Mouse (Mus musculus): ENCODE measurements around the gene Gm11559. TPM values are rescaled to one million over a fixed set of nuclear protein-coding genes. Genes with fewer than 3 reads are reported as not detected.
"Not testable (repeated sequence)": the region's sequence is repeated elsewhere in the genome, so short reads cannot be mapped to it uniquely, and the experiment has no call there.

Gene Gm11559
- polyA plus RNA-seq (2012; rRNA removed) = not detected in 2 replicates
- not detected in 2 replicates for polyA plus RNA-seq (2014; fragmentation: Nextera tagmentation; extraction: Ambion mirVana)

DNA sequence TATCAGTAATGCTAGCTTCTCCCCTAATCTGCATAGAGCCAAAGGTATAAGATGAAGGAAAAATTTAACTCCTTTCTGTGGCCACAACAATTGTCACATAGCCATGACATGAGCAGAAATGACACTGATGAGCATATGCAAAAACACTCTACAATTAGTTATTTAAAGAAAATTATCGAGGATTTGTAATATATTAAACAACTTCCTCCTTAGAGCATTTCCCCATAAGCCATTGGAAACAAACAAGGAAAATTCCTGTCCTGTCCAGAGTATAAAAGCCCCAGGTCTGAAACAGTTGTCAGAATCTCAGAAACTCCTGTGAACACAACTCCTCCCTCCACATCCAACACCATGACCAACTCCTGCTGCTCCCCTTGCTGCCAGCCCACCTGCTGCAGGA lies at the start of gene Gm11559:
Gm11559 (plus strand) TSS at position 301 of the 400 bp plus-strand sequence.
- H3K4me1 ChIP-seq (ENCODE audit: control insufficient read depth, insufficient read depth, low read length); H3K9ac ChIP-seq (ENCODE audit: low read depth, low read length, severe bottlenecking); H3K4me2 ChIP-seq (replicated peaks; ENCODE audit: low read depth, low read length, severe bottlenecking); H3K36me3 ChIP-seq (ENCODE audit: control insufficient read depth, insufficient read depth, low read length); H3K27ac ChIP-seq (replicated peaks; ENCODE audit: low read depth, low read length); H3K9me3 ChIP-seq (ENCODE audit: control insufficient read depth, low read length); ATAC-seq (ENCODE audit: low FRiP score, low read depth); H3K4me3 ChIP-seq (replicated peaks; ENCODE audit: low read length); DNase-seq (ENCODE audit: low spot score); H3K27me3 ChIP-seq (ENCODE audit: control insufficient read depth, insufficient read depth, low read length): not testable (repeated sequence)
- 53% methylated on average over 1 of the region's 1 CpGs for WGBS

DNA sequence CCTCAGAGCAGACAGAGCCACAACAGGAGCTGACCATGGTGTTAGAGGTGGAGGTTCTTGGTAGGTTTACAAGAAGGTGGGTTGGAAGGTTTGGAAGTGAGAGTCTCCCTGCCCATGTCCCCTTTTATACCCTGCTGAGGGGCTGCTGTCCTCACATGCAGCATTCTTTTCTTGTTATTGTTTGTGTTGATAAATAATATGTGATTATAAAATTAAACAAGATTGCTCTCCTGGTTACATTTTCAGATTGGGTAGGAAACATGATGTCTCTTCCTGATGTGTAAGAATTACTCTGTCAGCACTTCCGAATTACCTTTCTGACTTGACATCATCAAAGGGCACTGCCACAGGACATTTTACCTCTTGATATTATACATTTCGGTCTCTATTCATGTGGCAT lies 48.7 kb upstream of the Gm11559 start, which contains the start of gene Gm11564:
Gm11564 (minus strand) TSS at position 101 of the 400 bp plus-strand sequence.
- H3K9me3 ChIP-seq (ENCODE audit: control insufficient read depth, low read length); H3K9ac ChIP-seq (ENCODE audit: low read depth, low read length, severe bottlenecking); H3K4me3 ChIP-seq (replicated peaks; ENCODE audit: low read length); H3K4me2 ChIP-seq (replicated peaks; ENCODE audit: low read depth, low read length, severe bottlenecking); H3K36me3 ChIP-seq (ENCODE audit: control insufficient read depth, insufficient read depth, low read length); H3K27me3 ChIP-seq (ENCODE audit: control insufficient read depth, insufficient read depth, low read length); DNase-seq (ENCODE audit: low spot score); H3K27ac ChIP-seq (replicated peaks; ENCODE audit: low read depth, low read length); H3K4me1 ChIP-seq (ENCODE audit: control insufficient read depth, insufficient read depth, low read length); ATAC-seq (ENCODE audit: low FRiP score, low read depth): not testable (repeated sequence)
- WGBS = 84% methylated on average over 2 of the region's 2 CpGs

DNA sequence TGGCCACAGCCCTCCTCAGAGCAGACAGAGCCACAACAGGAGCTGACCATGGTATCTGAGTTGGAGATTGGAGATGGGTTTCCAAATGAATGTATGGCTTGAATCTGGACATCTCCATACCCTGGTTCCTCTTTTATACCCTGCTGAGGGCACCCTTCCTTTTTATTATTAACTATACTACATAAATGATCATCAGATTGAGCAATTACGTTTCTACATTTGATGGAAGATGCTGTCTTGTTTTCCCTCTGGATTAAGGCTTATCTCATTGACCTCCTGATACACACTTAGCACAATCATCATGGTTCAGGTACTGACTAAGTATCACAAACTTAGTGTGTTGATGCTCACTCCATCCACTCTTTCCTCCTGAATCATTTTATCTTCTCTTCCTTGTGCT lies 26.3 kb upstream of the Gm11559 start, which contains the start of gene 2300003K06Rik:
2300003K06Rik (minus strand) TSS at position 101 of the 400 bp plus-strand sequence.
- WGBS = 75% methylated on average over 1 of the region's 1 CpGs
- no peaks in the 10 kb centered on the region for H3K4me1 ChIP-seq (ENCODE audit: control insufficient read depth, insufficient read depth, low read length)
- no peak for DNase-seq (ENCODE audit: low spot score)
- no peaks in the 10 kb centered on the region for H3K27me3 ChIP-seq (ENCODE audit: control insufficient read depth, insufficient read depth, low read length)
- H3K27ac ChIP-seq (replicated peaks; ENCODE audit: low read depth, low read length) = no peak within 1 kb of the TSS
- no peaks in the 10 kb centered on the region for H3K9me3 ChIP-seq (ENCODE audit: control insufficient read depth, low read length)
- H3K36me3 ChIP-seq (ENCODE audit: control insufficient read depth, insufficient read depth, low read length) = no peaks in the 10 kb centered on the region
- H3K4me2 ChIP-seq (replicated peaks; ENCODE audit: low read depth, low read length, severe bottlenecking) = no peak within 1 kb of the TSS
- H3K4me3 ChIP-seq (replicated peaks; ENCODE audit: low read length) = no peak within 1 kb of the TSS
- no peak for ATAC-seq (ENCODE audit: low FRiP score, low read depth)
- TF ChIP-seq POLR2A (IDR thresholded peaks at IDR 0.05; ENCODE audit: borderline replicate concordance, extremely low read depth, insufficient read depth, insufficient read length) = no peak
- no peak within 1 kb of the TSS for H3K9ac ChIP-seq (ENCODE audit: low read depth, low read length, severe bottlenecking)

DNA sequence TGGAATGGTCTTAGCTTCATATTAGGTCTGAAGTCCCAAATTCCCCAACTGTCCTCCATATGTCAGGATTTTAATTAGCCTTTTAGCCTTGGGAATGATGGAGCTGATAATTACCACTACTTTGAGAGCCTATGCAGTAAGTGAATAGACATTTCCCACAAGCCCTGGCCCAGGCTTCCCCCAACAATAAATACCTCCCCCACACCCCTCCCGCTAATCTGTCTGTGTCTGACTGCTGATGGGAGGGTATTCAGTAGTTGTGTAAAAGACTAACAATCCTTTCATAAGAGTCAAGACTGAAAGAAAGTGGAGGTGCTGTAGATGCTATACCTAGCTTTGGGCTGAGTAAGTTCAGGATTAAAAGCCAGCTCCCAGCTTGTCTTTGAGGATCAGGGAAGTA lies 22.1 kb upstream of the Gm11559 start:
- no peak for DNase-seq (ENCODE audit: low spot score)
- TF ChIP-seq POLR2A (IDR thresholded peaks at IDR 0.05; ENCODE audit: borderline replicate concordance, extremely low read depth, insufficient read depth, insufficient read length) = no peak
- Histone ChIP-seq H3K36me3 (ENCODE audit: control insufficient read depth, insufficient read depth, low read length) (no peaks in the 10 kb centered on the region), H3K27ac (replicated peaks; ENCODE audit: low read depth, low read length) (no peak overlapping the region), H3K9ac (ENCODE audit: low read depth, low read length, severe bottlenecking) (no peak overlapping the region), H3K27me3 (ENCODE audit: control insufficient read depth, insufficient read depth, low read length) (no peaks in the 10 kb centered on the region), H3K4me3 (replicated peaks; ENCODE audit: low read length) (no peak overlapping the region), H3K9me3 (ENCODE audit: control insufficient read depth, low read length) (no peaks in the 10 kb centered on the region), H3K4me1 (ENCODE audit: control insufficient read depth, insufficient read depth, low read length) (no peaks in the 10 kb centered on the region), H3K4me2 (replicated peaks; ENCODE audit: low read depth, low read length, severe bottlenecking) (no peak overlapping the region)
- WGBS = 39% methylated on average over 1 of the region's 1 CpGs
- no peak for ATAC-seq (ENCODE audit: low FRiP score, low read depth)

DNA sequence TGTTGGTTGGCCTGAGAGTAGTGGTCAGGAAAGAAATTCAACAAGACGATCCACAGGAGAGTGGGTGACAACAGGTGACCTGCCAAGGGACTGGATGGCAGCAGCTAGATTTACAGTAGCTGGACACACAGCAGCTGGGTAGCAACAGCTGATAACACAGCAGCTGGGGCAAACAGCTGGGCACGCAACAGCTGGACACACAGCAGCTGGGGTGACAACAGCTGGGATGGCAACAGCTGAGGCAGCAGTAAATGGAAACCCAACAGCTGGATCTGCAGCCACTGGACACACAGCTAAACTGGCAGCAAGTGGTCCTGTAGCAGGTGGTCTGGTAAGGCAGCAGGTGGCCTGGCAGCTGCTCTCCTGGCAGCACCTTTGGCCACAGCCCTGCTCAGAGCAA lies 17.5 kb upstream of the Gm11559 start:
- no peaks in the 10 kb centered on the region for H3K4me1 ChIP-seq (ENCODE audit: control insufficient read depth, insufficient read depth, low read length)
- H3K27me3 ChIP-seq (ENCODE audit: control insufficient read depth, insufficient read depth, low read length) = no peaks in the 10 kb centered on the region
- H3K9me3 ChIP-seq (ENCODE audit: control insufficient read depth, low read length) = no peaks in the 10 kb centered on the region
- H3K36me3 ChIP-seq (ENCODE audit: control insufficient read depth, insufficient read depth, low read length) = no peaks in the 10 kb centered on the region
- H3K9ac ChIP-seq (ENCODE audit: low read depth, low read length, severe bottlenecking) = no peak overlapping the region
- no peak overlapping the region for H3K4me3 ChIP-seq (replicated peaks; ENCODE audit: low read length)
- TF ChIP-seq POLR2A (IDR thresholded peaks at IDR 0.05; ENCODE audit: borderline replicate concordance, extremely low read depth, insufficient read depth, insufficient read length) = no peak
- H3K4me2 ChIP-seq (replicated peaks; ENCODE audit: low read depth, low read length, severe bottlenecking) = no peak overlapping the region
- DNase-seq (ENCODE audit: low spot score) = no peak
- WGBS = 86% methylated on average over 2 of the region's 2 CpGs
- no peak overlapping the region for H3K27ac ChIP-seq (replicated peaks; ENCODE audit: low read depth, low read length)
- ATAC-seq (ENCODE audit: low FRiP score, low read depth) = no peak

DNA sequence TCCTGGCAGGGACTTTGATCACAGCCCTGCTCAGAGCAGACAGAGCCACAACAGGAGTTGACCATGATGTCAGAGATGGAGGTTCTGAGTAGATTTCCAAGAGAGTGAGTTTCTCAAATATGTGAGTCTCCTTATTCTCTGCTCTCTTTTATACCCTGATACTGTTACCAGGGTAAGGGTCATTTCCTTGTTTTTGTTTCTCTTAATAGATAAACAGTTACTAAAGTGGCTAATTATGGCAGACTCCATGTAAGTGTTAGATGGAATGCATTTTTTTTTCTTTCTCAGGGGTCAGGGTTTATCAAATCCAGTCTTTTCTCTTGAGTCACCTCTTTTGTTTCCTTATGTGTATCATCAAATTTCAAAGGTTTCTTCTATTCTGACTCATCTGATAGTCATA lies 12.8 kb upstream of the Gm11559 start, which contains the start of gene Krtap4-16:
Krtap4-16 (minus strand) TSS at position 101 of the 400 bp plus-strand sequence.
- no peak within 1 kb of the TSS for H3K27ac ChIP-seq (replicated peaks; ENCODE audit: low read depth, low read length)
- H3K4me2 ChIP-seq (replicated peaks; ENCODE audit: low read depth, low read length, severe bottlenecking) = no peak within 1 kb of the TSS
- ATAC-seq (ENCODE audit: low FRiP score, low read depth) (no peak), DNase-seq (ENCODE audit: low spot score) (no peak)
- no peaks in the 10 kb centered on the region for H3K4me1 ChIP-seq (ENCODE audit: control insufficient read depth, insufficient read depth, low read length)
- no peak within 1 kb of the TSS for H3K4me3 ChIP-seq (replicated peaks; ENCODE audit: low read length)
- H3K9me3 ChIP-seq (ENCODE audit: control insufficient read depth, low read length) = no peaks in the 10 kb centered on the region
- TF ChIP-seq POLR2A (IDR thresholded peaks at IDR 0.05; ENCODE audit: borderline replicate concordance, extremely low read depth, insufficient read depth, insufficient read length) = no peak
- H3K9ac ChIP-seq (ENCODE audit: low read depth, low read length, severe bottlenecking) = no peak within 1 kb of the TSS
- no peaks in the 10 kb centered on the region for H3K36me3 ChIP-seq (ENCODE audit: control insufficient read depth, insufficient read depth, low read length)
- H3K27me3 ChIP-seq (ENCODE audit: control insufficient read depth, insufficient read depth, low read length) = no peaks in the 10 kb centered on the region
